Mouse (Mus musculus): ENCODE results near the gene Ina. TPM values are rescaled to one million over a fixed set of nuclear protein-coding genes. Genes with fewer than 3 reads are reported as not detected.
A peak's percentile ranks its signal among the peaks of the same experiment; 100 is the strongest.

Gene Ina
- polyA plus RNA-seq, 2 experiments: 0.02 TPM; not detected in 1

- Histone ChIP-seq H3K36me3 (replicated peaks; ENCODE audit: control insufficient read depth, insufficient read depth, low read depth) (no peaks in the 10 kb centered on the region), H3K27me3 (ENCODE audit: control insufficient read depth, insufficient read depth, low read length) (no peaks in the 10 kb centered on the region), H3K9me3 (ENCODE audit: control insufficient read depth, low read length) (no peaks in the 10 kb centered on the region), H3K4me3 (ENCODE audit: insufficient read depth in 1 of 2, low read depth in 2 of 2, low read length in 2 of 2) (no peak overlapping the region), H3K4me1 (replicated peaks; ENCODE audit: control insufficient read depth in 2 of 2, insufficient read depth in 2 of 2, low read length in 1 of 2) (peaks cover 0 to 1% of the 10 kb centered on the region in 2 experiments; a peak in 1 of 4 replicates), H3K27ac (no peak overlapping the region), H3K4me2 (ENCODE audit: low read depth) (no peak overlapping the region), H3K9ac (replicated peaks) (no peak overlapping the region)
- 45% methylated on average over 1 of the region's 1 CpGs for WGBS (ENCODE audit: insufficient replicate concordance)
- no peak for DNase-seq (ENCODE audit: low read depth in 3 of 3, low spot score in 3 of 3)
- TF ChIP-seq EP300 (IDR thresholded peaks at IDR 0.05; ENCODE audit: low read depth) (no peak), CTCF (IDR thresholded peaks at IDR 0.05; ENCODE audit: low read depth) (no peak)
- no peak for ATAC-seq (ENCODE audit: insufficient read depth)
Measured at GRCm38 (mm10) chr19:47057684-47058083, 43.2 kb downstream of the Ina start.

GRCm38 (mm10) chr19:47065860-47066259 lies 51.4 kb downstream of the Ina start:
- Histone ChIP-seq H3K4me3 (ENCODE audit: insufficient read depth in 1 of 2, low read depth in 2 of 2, low read length in 2 of 2) (no peak overlapping the region), H3K27me3 (ENCODE audit: control insufficient read depth, insufficient read depth, low read length) (no peaks in the 10 kb centered on the region), H3K9me3 (ENCODE audit: control insufficient read depth, low read length) (no peaks in the 10 kb centered on the region), H3K27ac (no peak overlapping the region), H3K9ac (replicated peaks) (no peak overlapping the region), H3K4me1 (replicated peaks; ENCODE audit: control insufficient read depth in 2 of 2, insufficient read depth in 2 of 2, low read length in 1 of 2) (peaks cover 6 to 10% of the 10 kb centered on the region in 2 experiments; a peak in 3 of 4 replicates), H3K36me3 (replicated peaks; ENCODE audit: control insufficient read depth, insufficient read depth, low read depth) (no peaks in the 10 kb centered on the region; the same call in 1 of the 2 replicates), H3K4me2 (ENCODE audit: low read depth) (no peak overlapping the region)
- DNase-seq (ENCODE audit: low read depth in 3 of 3, low spot score in 3 of 3) (no peak), ATAC-seq (ENCODE audit: insufficient read depth) (no peak)
- 73% methylated on average over 3 of the region's 3 CpGs for WGBS (ENCODE audit: insufficient replicate concordance)
- TF ChIP-seq EP300 (IDR thresholded peaks at IDR 0.05; ENCODE audit: low read depth) (no peak), CTCF (IDR thresholded peaks at IDR 0.05; ENCODE audit: low read depth) (peak; percentile 48)

- Histone ChIP-seq H3K9ac (replicated peaks) (peak within 1 kb of the TSS; percentile 100), H3K4me1 (replicated peaks; ENCODE audit: control insufficient read depth in 2 of 2, insufficient read depth in 2 of 2, low read length in 1 of 2) (peaks cover 6 to 10% of the 10 kb centered on the region in 2 experiments; a peak in 3 of 4 replicates), H3K27me3 (ENCODE audit: control insufficient read depth, insufficient read depth, low read length) (no peaks in the 10 kb centered on the region), H3K4me2 (ENCODE audit: low read depth) (peak within 1 kb of the TSS; percentile 97), H3K27ac (peak within 1 kb of the TSS; percentile 89), H3K9me3 (ENCODE audit: control insufficient read depth, low read length) (no peaks in the 10 kb centered on the region), H3K4me3 (ENCODE audit: insufficient read depth in 1 of 2, low read depth in 2 of 2, low read length in 2 of 2) (peak within 1 kb of the TSS; percentile 79 to 100), H3K36me3 (replicated peaks; ENCODE audit: control insufficient read depth, insufficient read depth, low read depth) (peaks cover 11% of the 10 kb centered on the region)
- 8% methylated on average over 49 of the region's 49 CpGs for WGBS (ENCODE audit: insufficient replicate concordance)
- TF ChIP-seq CTCF (IDR thresholded peaks at IDR 0.05; ENCODE audit: low read depth) (peak; percentile 29), EP300 (IDR thresholded peaks at IDR 0.05; ENCODE audit: low read depth) (no peak)
- peak; percentile 96 for DNase-seq (ENCODE audit: low read depth in 3 of 3, low spot score in 3 of 3)
- peak; percentile 57 for ATAC-seq (ENCODE audit: insufficient read depth)
Measured at GRCm38 (mm10) chr19:47067096-47067882, 52.8 kb downstream of the Ina start, which contains the start of gene Taf5. Gene Taf5 (plus strand): TSS chr19:47067746.

GRCm38 (mm10) chr19:47067924-47068611 lies 53.6 kb downstream of the Ina start:
- no peak for TF ChIP-seq EP300 (IDR thresholded peaks at IDR 0.05; ENCODE audit: low read depth)
- TF ChIP-seq CTCF (IDR thresholded peaks at IDR 0.05; ENCODE audit: low read depth): peak; percentile 50

More at GRCm38 (mm10) chr19:47067924-47068611, 53.6 kb downstream of the Ina start:
- H3K36me3 ChIP-seq (replicated peaks; ENCODE audit: control insufficient read depth, insufficient read depth, low read depth): peaks cover 19% of the 10 kb centered on the region
- H3K9ac ChIP-seq (replicated peaks): peak overlapping the region; percentile 100
- H3K27ac ChIP-seq: peak overlapping the region; percentile 89
- WGBS (ENCODE audit: insufficient replicate concordance): under 1% methylated on average over 72 of the region's 72 CpGs
- H3K9me3 ChIP-seq (ENCODE audit: control insufficient read depth, low read length): no peaks in the 10 kb centered on the region
- peak overlapping the region; percentile 97 for H3K4me2 ChIP-seq (ENCODE audit: low read depth)
- no peaks in the 10 kb centered on the region for H3K27me3 ChIP-seq (ENCODE audit: control insufficient read depth, insufficient read depth, low read length)
- ATAC-seq (ENCODE audit: insufficient read depth) (peak; percentile 95), DNase-seq (ENCODE audit: low read depth in 3 of 3, low spot score in 3 of 3) (peak; percentile 74 to 77 (median 77))
- peak overlapping the region; percentile 79 to 100 for H3K4me3 ChIP-seq (ENCODE audit: insufficient read depth in 1 of 2, low read depth in 2 of 2, low read length in 2 of 2)
- H3K4me1 ChIP-seq (replicated peaks; ENCODE audit: control insufficient read depth in 2 of 2, insufficient read depth in 2 of 2, low read length in 1 of 2): peaks cover 6 to 10% of the 10 kb centered on the region in 2 experiments; a peak in 3 of 4 replicates

Other genes starting within 250 kb of the Ina start
- 10.7 and 14.9 TPM in 2 replicates for gene Nt5c2, start 455 bp downstream of the Ina start, polyA plus RNA-seq (2012; rRNA removed)
- gene Nt5c2, start 455 bp downstream of the Ina start, polyA plus RNA-seq (2014; fragmentation: Nextera tagmentation; extraction: Ambion mirVana): 45.0 and 52.3 TPM in 2 replicates
- gene Pcgf6, start 36.2 kb downstream of the Ina start, polyA plus RNA-seq (2012; rRNA removed): 6.2 and 10.4 TPM in 2 replicates
- gene Pcgf6, start 36.2 kb downstream of the Ina start, polyA plus RNA-seq (2014; fragmentation: Nextera tagmentation; extraction: Ambion mirVana): 7.5 and 9.8 TPM in 2 replicates
- gene Taf5, start 53.0 kb downstream of the Ina start, polyA plus RNA-seq (2012; rRNA removed): 3.1 and 4.7 TPM in 2 replicates
- 5.3 and 6.0 TPM in 2 replicates for gene Taf5, start 53.0 kb downstream of the Ina start, polyA plus RNA-seq (2014; fragmentation: Nextera tagmentation; extraction: Ambion mirVana)
- 351 and 427 TPM in 2 replicates for gene Usmg5, start 75.9 kb downstream of the Ina start, polyA plus RNA-seq (2012; rRNA removed)
- gene Usmg5, start 75.9 kb downstream of the Ina start, polyA plus RNA-seq (2014; fragmentation: Nextera tagmentation; extraction: Ambion mirVana): 916 and 969 TPM in 2 replicates
- gene Pdcd11, start 76.1 kb downstream of the Ina start, polyA plus RNA-seq (2012; rRNA removed): 5.2 and 8.0 TPM in 2 replicates
- 3.5 and 4.5 TPM in 2 replicates for gene Pdcd11, start 76.1 kb downstream of the Ina start, polyA plus RNA-seq (2014; fragmentation: Nextera tagmentation; extraction: Ambion mirVana)
- gene Calhm2, start 123.6 kb downstream of the Ina start, polyA plus RNA-seq (2012; rRNA removed): 1.4 and 1.5 TPM in 2 replicates
- 0.29 and 0.48 TPM in 2 replicates for gene Calhm2, start 123.6 kb downstream of the Ina start, polyA plus RNA-seq (2014; fragmentation: Nextera tagmentation; extraction: Ambion mirVana)
- gene Calhm1, start 129.6 kb downstream of the Ina start, polyA plus RNA-seq (2012; rRNA removed): not detected in 2 replicates
- gene Calhm1, start 129.6 kb downstream of the Ina start, polyA plus RNA-seq (2014; fragmentation: Nextera tagmentation; extraction: Ambion mirVana): not detected in 2 replicates
- not detected in 2 replicates for gene Calhm3, start 143.1 kb downstream of the Ina start, polyA plus RNA-seq (2012; rRNA removed)
- not detected in 2 replicates for gene Calhm3, start 143.1 kb downstream of the Ina start, polyA plus RNA-seq (2014; fragmentation: Nextera tagmentation; extraction: Ambion mirVana)
- gene Neurl1a, start 164.1 kb downstream of the Ina start, polyA plus RNA-seq (2012; rRNA removed): 0.70 and 0.79 TPM in 2 replicates
- 0.53 and 0.82 TPM in 2 replicates for gene Neurl1a, start 164.1 kb downstream of the Ina start, polyA plus RNA-seq (2014; fragmentation: Nextera tagmentation; extraction: Ambion mirVana)